Mouse (Mus musculus) brain, embryonic 18.5 days (tissue): ENCODE measurements around the gene Hspbap1.

Experiments used
- DNase-seq: peaks from one replicate; pipeline ENCODE4 v3.0.0-alpha.2; 2012; ENCODE audit warnings: low read depth, low spot score

Hspbap1 gene

DNA sequence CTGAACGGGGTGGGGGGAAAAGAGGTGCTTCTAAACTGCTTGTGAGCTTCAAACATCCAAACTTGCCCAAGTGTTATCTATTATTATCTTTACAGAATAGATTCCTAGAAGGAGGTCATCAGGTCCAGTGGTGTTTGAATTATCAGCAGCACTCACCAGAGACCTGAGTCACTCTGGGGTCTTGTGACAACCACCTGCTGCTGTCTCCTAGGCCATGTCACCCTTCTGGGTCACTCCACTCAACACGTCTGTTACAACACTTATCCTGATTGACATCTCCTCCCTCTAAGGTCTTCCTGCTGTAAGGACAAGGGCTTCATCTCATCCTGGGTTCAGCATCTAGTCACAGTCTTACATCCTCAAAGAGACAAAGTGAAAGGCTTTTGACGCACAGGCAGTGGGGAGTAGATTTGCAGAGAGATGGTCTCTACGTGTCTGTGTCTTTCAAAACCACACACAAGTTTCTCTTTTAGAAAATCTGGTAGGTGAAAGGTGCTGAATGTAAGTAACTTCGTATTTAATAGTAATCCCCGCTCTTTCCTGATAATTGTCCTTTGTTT, 21.9 kb downstream of the Hspbap1 start:
- DNase-seq: no peak

GRCm38 (mm10) chr16:35802163-35802562, 32.0 kb downstream of the Hspbap1 start:
- DNase-seq: no peak

DNA sequence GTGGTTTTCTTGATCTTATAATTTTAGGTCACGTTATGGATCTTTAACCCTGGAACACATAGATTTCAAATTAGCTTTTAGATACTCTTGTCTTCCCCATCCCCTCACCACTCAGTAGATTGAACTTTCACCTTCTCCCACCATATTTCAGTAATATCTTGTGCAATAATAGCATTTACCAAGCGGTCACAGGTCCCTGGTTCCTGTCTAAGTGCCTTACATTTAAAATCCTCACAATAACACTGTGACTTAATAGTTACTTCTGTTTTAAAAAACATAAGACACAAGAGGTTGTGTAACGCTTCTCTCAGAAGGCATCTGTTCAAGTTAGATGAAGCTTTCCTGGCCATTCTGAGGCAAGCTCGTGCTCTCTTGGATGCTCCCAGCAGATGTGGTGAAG, 33.5 kb downstream of the Hspbap1 start:
- DNase-seq: no peak

GRCm38 (mm10) chr16:35806973-35807662, 36.9 kb downstream of the Hspbap1 start:
- DNase-seq: no peak

GRCm38 (mm10) chr16:35807663-35807992, 37.5 kb downstream of the Hspbap1 start:
- DNase-seq: no peak

GRCm38 (mm10) chr16:35808838-35809237, 38.7 kb downstream of the Hspbap1 start:
- no peak for DNase-seq

DNA sequence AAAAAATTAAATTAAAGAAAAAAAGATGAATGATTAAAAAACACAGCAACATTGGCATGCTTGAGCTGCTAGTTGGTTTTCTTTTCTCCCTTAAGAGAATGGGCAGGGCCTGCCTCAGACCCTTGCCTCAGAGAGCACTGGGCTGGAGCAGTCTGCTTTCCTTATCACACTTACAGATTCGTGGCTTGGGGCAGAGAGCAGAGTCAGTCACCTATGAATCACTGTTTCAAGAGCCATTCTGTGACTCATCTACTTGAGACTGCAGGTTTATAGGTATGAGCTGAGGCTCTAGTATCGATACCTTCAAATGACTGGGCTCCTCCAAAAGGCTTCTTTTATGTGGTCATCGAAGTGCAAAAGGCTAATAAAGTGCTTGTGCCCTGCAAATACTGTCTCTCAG, 42.9 kb downstream of the Hspbap1 start:
- DNase-seq: no peak

DNA sequence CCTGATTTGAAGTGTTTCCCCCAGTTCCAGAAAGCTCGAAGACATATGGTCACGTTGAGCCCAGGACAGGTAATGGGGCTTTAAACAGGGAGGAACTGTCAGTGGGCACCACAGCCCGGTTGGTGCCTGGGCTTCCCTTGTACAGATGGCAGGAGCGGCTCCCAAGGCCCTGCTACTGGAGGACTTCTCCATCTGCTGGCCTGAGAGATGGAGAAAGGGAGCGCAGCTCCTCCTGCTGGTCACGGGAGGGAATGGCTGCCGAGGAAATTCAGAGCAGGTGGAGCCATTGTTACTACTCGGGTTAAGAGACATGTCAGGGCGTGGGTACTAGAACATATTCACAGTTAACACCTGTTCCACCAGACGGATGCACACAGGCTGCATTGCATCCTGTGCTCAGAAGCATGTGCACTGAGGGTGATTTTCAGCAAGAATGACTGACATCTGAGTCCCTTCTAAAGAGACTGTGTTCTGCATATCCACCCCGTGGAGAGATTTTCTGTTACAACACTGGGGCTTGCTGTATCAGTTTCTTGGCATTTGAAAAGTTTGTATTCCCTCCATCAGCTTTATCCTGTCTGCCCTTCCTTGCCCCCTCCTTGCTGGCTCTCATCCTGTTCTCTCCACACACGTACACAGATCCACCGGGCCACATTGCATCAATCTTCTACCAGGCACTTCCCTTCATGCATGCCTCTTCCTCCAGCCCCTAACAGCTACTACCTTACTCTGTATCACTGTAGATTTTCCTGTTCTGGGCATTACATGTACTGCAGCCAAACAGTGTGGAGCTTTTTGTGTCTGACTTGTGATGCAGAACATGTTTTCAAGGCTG, 47.3 kb downstream of the Hspbap1 start:
- DNase-seq: peak; percentile 14

- no peak for DNase-seq
These were observed 59.8 kb downstream of the Hspbap1 start for GRCm38 (mm10) chr16:35829999-35830398.

- DNase-seq: no peak
These were observed 62.8 kb downstream of the Hspbap1 start for GRCm38 (mm10) chr16:35832926-35833325.

GRCm38 (mm10) chr16:35834653-35835052, 64.5 kb downstream of the Hspbap1 start:
- no peak for DNase-seq

DNA sequence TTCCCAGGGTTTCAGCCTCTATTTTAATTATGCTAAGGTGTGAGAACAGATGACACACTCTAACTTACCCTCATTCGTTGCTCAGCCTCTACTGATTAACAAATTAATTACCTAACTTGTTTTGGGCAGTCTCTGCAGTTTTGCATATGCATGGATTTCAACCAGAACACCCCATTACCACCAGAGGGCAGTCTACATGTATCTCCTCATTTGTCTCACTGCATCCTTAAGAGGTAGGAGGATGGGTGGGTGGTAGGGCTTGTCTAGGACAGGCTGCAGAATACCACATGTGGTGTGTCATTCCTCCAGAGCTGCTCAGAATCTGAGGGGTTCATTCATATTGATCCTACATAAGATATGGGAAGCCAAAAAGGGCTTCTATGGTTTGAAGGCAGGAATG, 69.5 kb downstream of the Hspbap1 start:
- DNase-seq: no peak

GRCm38 (mm10) chr16:35847138-35847537, 77.0 kb downstream of the Hspbap1 start:
- no peak for DNase-seq

DNA sequence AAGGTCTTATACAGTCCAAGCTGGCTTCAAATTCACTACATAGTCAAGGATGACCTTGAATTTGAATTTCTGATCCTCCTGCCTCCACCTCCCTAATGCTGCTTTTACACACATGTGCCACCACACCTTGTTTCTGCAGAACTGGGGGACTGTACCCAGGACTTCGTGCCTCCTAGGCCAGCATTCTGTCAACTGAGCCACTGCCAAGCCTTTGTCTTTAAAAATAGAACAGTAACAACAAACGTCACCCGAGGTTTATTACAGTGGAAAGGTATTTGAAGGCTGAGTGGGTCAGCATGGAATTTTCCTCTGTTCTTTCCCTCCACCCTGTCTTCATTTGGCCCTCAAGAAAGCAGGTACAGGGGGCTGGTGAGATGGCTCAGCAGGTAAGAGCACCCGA, 85.7 kb downstream of the Hspbap1 start:
- DNase-seq: no peak

DNA sequence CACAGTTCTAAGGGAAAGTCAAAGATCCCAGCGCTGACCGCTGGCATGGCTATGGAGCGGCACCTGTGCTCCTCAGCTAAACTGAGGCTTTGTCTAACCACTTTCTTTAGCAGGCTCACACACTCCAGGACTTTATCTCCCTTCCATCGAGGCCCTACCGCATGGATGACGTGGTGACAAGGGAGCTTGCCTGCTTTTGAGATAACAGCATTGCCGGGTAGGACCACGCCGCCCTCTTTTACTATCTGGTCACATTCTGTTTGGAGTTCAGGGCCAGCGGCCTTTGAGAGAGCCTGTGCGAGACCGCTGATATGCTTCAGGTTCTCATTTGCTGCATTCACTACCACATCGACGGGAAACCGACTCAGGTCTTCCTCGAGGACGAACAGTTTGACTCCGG, 86.6 kb downstream of the Hspbap1 start:
- no peak for DNase-seq

- DNase-seq: no peak
These were observed 90.1 kb downstream of the Hspbap1 start for GRCm38 (mm10) chr16:35860236-35860635.

- no peak for DNase-seq
These were observed 91.9 kb downstream of the Hspbap1 start for GRCm38 (mm10) chr16:35862057-35862456.

- DNase-seq: no peak
These were observed 97.6 kb downstream of the Hspbap1 start for GRCm38 (mm10) chr16:35867726-35868125.

- DNase-seq: no peak
These were observed 99.0 kb downstream of the Hspbap1 start for GRCm38 (mm10) chr16:35869126-35869525.

DNA sequence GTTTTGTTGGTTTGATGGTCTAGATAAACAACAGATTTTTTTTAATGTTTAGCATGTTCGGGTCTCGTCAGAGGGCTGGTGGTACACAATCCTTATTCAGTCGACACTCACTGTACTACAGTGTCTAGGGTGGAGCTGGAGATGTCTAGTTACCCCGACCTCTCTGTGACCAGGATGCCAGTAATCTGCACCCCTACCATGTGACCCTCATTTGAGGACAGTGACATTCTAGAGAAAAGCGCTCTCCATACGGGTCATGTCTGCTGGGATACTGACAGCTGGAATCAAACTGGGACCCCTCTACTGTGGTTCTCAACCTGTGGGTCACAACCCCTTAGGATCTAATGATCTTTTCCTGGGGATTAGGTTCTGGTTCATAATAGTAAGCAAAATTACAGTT, 99.5 kb downstream of the Hspbap1 start:
- DNase-seq: no peak

GRCm38 (mm10) chr16:35870581-35871047, 100.4 kb downstream of the Hspbap1 start:
- no peak for DNase-seq

GRCm38 (mm10) chr16:35871048-35871851, 101.1 kb downstream of the Hspbap1 start, which contains the start of gene Parp14:
Gene Parp14, minus strand, starts transcription at chr16:35871544.
- DNase-seq: no peak
